Mouse (Mus musculus) right cerebral cortex, adult 2 months (tissue): ENCODE measurements around the gene Bsn.

Experiments
- DNase-seq, 2 experiments: peaks; one replicate each; pipeline ENCODE4 v3.0.0; 2021 to 2022; ENCODE audit warnings: low spot score in 2 of 2

The Bsn gene

GRCm38 (mm10) chr9:108189787-108190679, at the start of gene Bsn:
Gene Bsn (minus strand): TSS chr9:108190384.
- DNase-seq = peak; percentile 76 to 79

GRCm38 (mm10) chr9:108239951-108240350, 49.8 kb upstream of the Bsn start:
- no peak for DNase-seq

DNA sequence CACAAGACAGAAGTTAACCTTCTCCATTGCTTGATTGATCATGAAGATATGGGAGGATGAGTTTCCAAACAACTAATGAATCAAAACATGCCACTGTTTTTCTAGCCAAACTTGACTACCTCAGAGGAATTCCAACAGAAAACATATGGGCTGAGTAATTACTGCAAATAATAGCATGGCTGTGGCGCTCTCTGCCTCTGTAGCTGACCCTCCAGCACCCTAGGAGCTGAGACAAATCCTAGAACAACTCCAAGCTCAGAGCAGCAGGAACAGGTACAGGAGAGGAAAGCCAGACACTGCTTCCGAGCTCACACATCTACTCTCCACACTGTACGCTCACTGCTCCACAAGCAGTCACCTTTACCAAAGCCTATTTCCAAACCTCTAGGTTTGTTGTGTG, 48.6 kb upstream of the Bsn start:
- DNase-seq = no peak

DNA sequence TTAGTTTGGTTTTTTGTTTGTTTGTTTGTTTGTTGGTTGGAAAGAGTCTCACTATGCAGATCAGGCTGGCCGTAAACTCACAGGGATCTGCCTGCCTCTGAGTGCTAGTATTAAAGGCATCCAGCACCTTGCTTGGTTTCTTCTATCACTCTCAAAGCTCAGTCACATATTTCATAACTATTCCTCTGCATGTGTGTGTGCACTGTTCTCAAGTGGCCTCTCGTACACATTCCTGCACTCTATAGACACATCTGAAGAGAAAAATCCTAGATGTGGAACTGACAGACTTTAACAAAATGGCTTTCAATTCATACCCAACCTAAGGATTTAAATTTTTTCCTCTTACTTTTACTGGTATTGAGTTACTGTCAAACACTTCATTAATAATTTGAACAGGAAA, 48.2 kb upstream of the Bsn start:
- DNase-seq = no peak

DNA sequence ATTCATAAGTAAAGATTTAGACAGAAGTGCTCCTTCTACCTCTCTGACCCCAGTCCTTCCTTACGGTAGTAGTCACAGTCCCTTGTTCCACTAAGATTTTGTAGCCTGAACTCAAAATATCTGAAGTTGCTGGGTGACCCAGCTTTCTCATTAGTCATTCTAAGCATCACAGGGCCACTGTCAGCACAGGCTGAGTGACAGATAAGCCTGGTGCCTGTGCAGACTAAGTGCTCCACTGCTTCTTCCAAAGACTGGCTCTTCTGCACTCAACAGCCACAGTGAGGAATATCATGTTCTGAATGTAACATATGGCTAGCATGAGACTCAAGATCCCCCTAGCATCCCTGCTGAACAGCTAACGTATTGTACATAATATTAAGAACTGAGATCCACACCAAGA, 44.5 kb upstream of the Bsn start:
- no peak for DNase-seq

- no peak for DNase-seq
Measured at GRCm38 (mm10) chr9:108232908-108233307, 42.7 kb upstream of the Bsn start.

GRCm38 (mm10) chr9:108227911-108228649, 37.9 kb upstream of the Bsn start:
- no peak for DNase-seq

- no peak for DNase-seq
Measured at GRCm38 (mm10) chr9:108225166-108225565, 35.0 kb upstream of the Bsn start.

DNA sequence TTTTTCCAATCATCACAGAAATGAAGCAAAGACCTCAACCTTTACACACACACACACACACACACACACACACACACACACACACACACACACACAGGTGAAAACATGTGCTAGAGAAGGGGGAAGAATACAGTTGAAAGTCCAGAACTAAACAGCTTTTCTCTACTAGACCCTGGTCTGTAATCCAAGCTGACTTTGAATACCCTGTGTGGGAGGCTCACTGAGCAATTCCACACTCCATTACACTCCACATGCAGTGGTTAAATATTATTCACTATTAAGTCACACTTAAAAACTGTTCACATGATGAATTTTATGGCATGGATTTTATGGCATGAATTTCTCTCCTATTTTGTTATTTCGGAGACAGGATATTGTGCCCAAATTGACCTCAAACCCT, 33.4 kb upstream of the Bsn start:
- DNase-seq = no peak

DNA sequence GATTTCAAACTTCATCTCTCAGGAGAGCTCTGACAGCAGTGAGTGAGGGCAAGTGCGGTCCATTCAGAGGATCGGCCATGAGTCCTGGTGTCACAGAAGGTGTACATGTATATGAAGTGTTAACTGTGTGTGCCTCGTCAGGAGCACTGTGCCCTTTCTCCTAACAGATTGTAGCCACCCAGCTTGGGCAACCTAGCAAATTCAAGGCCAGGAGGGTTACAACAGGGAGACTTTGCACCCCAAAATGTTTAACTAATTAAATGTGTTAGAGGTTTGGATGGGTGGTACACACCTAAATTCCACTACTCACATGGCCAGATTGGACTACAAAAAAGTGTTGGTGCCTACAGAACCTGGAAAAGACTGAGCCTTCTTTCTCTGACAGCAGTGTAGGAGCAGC, 31.4 kb upstream of the Bsn start:
- DNase-seq = no peak

DNA sequence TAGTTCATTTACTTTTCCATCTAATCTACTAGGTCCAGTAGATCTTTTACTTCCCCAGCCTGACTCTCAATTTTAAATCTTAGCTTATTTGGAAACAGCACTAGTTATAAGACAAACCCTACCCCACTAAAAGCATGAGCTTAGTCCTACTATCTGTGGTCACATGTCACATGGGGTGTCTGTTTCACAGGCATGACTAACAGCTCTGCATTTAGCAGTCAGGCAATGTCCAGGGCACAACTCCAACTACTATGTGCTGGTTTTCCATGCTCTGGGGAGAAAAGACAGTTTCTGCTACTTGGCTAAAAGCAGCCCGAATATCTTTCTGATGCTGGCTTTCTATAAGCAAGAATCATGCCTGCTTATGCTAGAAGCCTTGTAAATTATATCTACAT, 30.2 kb upstream of the Bsn start:
- DNase-seq = no peak

DNA sequence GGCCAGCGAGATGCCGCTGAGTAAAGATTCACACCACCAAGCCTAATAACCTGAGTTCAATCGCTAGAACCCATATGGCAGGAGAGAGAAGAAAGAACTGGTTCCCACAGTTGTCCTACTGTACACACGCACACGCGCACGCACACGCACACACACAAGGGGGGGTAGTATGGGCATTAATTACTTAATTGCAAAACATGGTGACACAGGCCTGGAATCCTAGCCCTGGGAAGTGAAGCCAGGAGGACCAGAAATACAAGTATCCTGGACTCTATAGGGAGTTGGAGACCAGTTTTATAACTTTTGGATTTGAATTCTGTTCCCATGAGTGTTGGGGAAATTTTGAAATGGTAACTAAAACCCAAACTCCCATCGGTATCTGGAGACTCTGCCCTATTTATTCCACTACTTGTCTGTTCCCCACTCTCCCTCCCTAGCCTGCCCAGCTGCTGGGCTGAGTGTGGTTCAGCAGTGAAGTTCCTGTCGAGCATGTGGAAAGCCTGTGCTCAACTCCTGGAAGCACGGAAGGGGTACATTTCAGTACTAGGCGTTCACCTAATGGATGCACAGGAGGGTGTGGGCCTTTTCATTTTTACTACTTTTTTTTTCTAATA, 29.7 kb upstream of the Bsn start:
- no peak for DNase-seq

DNA sequence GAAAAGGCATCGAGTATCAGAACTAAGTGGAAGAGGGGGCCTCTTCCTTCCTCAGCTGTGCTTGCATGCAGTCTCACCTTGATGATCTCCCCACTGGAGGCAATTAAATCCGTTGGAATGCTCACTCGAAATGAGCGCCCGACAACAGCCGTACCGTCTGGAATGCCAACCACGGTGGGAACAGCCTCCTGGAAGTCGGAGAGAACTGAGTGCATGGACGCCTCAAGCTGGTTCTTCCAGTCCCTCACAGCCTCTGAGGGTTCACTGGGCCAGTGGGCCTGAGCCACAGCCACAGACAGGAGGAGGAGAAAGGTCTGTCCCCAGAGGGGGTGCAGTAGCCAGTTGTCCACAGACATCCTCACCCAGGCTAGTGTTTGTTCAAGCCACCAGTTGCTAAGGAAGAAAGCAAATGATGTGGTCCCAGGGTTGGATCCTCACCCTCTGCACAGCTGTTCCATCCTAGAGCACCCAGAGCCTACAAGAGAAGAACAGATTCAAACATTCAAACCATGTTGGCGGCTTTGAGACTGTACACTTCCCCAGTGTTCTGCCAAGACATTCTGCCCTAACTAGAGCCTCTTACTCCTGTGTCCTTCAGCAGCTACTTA, 27.9 kb upstream of the Bsn start:
- no peak for DNase-seq

GRCm38 (mm10) chr9:108217406-108217805, 27.2 kb upstream of the Bsn start:
- no peak for DNase-seq

DNA sequence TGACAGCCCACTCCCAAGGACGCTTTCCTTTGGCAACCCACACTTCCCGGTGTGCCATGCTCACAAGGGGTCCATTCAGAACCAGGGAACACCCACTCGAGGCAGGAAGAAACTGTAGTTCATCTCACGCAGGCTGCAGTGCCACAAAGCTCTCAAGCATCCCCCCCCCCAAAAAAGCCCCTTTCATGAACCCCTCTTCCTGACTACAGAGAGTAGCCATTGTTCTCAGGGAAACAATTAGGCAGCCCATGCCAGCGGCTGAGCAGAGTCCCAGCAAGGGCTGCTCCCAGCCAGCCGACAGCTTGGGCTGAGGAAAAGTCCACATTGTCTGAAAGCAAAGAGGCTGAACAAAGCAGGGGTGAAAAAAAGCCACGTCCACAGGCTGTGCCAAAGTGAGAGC, 22.9 kb upstream of the Bsn start:
- no peak for DNase-seq

- DNase-seq = no peak
Measured at GRCm38 (mm10) chr9:108212426-108212825, 22.2 kb upstream of the Bsn start.

GRCm38 (mm10) chr9:108205571-108205901, 15.4 kb upstream of the Bsn start:
- peak in 1 of 2 experiments; percentile 69 for DNase-seq

DNA sequence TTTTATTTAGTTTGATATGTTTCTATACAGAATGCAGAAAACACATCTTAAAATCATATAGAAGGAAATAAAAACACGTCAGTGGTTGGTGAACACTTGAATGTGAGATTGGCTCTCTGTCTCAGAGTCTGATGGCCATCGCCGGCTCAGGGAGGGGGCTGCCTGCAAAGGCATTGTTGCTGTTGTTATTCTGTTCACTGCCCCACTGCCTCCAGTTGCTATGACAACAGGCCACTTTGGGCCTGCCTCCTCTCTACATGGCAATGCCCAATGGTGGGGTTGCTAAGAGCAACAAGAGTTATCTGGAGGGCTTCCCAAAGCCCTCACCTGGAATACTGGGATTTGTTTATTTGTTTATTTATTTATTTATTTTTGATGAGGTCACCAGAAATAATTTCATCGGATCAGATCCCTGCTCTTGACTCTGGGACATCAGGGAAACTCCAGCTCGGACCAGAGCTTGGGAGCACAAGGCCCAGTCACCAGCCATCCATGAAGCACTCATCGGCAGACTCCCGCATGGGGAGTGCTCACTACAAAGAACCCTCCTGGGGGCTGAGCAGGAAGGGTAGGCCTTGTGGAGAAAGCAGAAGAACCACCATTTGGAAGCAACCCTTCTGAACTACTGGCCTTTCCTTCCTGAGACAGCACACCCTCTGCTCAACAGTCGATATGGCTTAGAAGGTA, 14.8 kb upstream of the Bsn start:
- no peak for DNase-seq

GRCm38 (mm10) chr9:108203015-108203414, 12.8 kb upstream of the Bsn start:
- peak; percentile 81 to 90 for DNase-seq

DNA sequence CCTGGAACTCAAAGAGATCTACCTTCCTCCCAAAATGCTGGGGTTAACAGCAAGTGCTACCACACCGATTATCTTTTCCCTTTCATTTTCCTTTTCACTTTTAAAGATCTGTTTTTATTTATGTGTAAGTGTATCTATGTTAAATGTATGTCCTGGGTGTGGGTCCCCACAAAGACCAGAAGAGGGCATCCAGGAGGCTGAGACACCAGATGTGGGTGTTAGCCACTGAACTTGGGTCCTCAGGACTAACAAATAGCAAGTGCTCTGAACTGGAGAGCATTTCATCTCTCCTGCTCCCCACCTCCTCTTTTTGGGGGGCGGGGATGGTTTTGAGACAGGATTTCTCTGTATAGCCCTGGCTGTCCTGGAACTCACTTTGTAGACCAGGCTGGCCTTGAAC, 12.0 kb upstream of the Bsn start:
- no peak for DNase-seq

GRCm38 (mm10) chr9:108201160-108201559, 11.0 kb upstream of the Bsn start:
- DNase-seq = peak; percentile 88 to 90

DNA sequence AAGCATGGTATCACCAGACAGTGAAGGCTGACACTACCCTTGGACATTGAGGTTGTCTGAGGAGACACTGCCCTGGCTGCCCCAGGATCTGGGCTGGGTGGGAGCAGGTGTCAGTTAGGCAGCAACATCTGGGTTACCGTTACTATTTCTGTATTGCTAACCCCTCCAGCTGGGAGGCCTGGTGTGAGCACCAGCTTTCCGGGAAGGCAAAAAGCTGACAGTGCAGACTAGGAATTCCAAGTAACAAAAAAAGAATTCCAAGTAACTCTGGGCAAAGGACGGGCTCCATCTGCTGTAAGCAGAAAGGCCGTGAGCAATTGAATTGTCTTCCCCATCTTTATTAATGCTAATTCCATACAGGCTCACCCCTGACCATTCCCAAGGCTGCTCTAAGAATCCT, 8.4 kb upstream of the Bsn start:
- no peak for DNase-seq
